Mouse (Mus musculus): ENCODE results near the gene Obox1. TPM values are rescaled to one million over a fixed set of nuclear protein-coding genes. Genes with fewer than 3 reads are reported as not detected.
"Not testable (repeated sequence)": the region's sequence is repeated elsewhere in the genome, so short reads cannot be mapped to it uniquely, and the experiment has no call there.

The Obox1 gene
- not detected in 2 replicates for polyA plus RNA-seq (2015; fragmentation: Nextera tagmentation; extraction: Ambion mirVana)

DNA sequence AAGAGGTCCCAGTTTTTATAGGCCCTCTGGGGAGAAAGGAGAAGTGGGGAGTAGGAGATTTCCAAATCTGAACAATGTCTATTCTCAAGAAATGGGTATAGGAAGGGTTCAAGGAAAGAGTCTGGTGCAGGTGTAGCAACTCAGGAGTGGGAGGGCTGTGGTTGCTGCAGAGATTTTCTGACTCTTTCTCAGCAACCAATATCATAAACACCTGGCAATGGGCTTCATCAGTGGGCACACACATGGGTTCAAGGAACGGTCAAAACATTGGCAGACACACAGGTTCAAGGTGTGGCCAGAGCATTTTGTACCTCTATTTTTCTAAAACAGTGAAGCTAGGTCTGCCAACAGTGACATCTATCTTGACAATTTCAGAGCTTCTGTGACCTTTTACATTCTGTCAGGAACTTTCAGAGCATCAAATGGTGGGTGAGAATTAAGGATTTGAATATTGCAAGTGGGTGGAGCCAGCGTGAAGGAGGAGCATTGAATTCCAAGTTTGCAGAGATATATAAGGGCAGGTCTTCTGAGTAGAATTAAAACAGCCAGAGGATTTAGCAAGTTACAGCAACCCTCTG lies at the start of gene Obox1, which contains the start of gene Obox2:
Gene Obox1, plus strand, starts transcription at position 528 of the 578 bp plus-strand sequence.
Gene Obox2, plus strand, starts transcription at position 301 of the 578 bp plus-strand sequence.
- no CpG with 5 or more reads among the region's 2 CpGs for WGBS
- not testable (repeated sequence) for H3K9me3 ChIP-seq; H3K4me2 ChIP-seq (replicated peaks); H3K27ac ChIP-seq (replicated peaks); H3K27me3 ChIP-seq; H3K4me1 ChIP-seq; H3K4me3 ChIP-seq; ATAC-seq (replicated peaks); H3K36me3 ChIP-seq; H3K9ac ChIP-seq (replicated peaks)

DNA sequence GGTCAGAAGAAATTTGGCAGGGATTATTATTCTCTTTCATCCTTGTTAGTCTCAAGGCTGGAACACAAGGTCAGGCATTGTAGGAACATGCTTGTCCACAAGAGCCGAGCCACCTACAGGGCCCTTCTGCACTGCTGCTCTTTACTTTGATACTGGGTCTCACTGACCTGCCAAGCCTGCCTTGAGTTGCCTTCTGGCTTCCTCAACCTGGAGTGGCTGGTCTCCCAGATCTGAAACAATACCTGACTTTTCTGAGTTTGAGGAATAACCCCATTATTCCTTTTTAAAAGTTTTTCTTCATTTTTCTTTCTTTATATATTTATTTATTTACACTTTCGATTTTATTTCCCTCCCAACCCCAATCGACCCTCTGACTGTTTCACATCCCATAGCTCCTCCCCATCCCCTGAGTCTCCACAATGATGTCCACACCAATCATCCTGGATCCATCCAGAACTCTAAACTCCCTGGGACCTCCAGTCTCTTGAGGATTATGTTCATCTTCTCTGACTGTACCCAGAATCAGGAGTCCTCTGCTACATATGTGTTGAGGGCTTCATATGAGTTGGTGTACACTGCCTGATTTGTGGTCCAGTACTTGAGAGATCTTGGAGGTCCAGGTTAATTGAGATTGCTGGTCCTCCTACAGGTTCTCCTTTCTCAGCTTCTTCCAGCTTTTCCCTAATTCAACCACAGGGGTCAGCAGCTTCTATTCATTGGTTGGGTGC lies 10.6 kb downstream of the Obox1 start:
- not testable (repeated sequence) for H3K27me3 ChIP-seq; H3K4me2 ChIP-seq (replicated peaks); H3K36me3 ChIP-seq; ATAC-seq (replicated peaks); H3K27ac ChIP-seq (replicated peaks); H3K9ac ChIP-seq (replicated peaks); H3K4me3 ChIP-seq; H3K4me1 ChIP-seq
- 66% methylated on average over 3 of the region's 3 CpGs for WGBS
- peaks cover 16% of the 10 kb centered on the region; the same call in 1 of the 2 replicates for H3K9me3 ChIP-seq

DNA sequence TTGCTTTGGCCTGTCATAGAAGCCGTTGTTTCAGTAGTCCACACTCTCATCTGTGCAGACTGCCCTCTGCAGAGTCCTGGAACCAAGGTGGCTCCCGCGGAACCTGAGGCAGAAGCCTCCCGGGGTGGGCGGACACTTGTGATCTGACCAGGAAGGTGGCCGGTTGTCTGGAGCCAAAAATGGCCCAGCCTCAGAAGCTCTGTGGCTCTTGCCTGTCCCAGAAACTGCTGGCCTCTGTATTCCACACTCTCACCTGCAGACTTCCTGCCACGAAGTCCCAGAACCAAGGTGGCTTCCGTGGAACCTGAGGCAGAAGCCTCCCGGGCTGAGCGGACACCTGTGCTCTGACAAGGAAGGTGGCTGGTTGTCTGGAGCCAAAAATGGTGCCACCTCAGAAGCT lies 18.1 kb downstream of the Obox1 start:
- H3K27ac ChIP-seq (replicated peaks); H3K27me3 ChIP-seq; H3K4me1 ChIP-seq; H3K9ac ChIP-seq (replicated peaks); H3K4me3 ChIP-seq; H3K9me3 ChIP-seq; H3K36me3 ChIP-seq; ATAC-seq (replicated peaks); H3K4me2 ChIP-seq (replicated peaks): not testable (repeated sequence)
- WGBS = 92% methylated on average over 10 of the region's 10 CpGs

DNA sequence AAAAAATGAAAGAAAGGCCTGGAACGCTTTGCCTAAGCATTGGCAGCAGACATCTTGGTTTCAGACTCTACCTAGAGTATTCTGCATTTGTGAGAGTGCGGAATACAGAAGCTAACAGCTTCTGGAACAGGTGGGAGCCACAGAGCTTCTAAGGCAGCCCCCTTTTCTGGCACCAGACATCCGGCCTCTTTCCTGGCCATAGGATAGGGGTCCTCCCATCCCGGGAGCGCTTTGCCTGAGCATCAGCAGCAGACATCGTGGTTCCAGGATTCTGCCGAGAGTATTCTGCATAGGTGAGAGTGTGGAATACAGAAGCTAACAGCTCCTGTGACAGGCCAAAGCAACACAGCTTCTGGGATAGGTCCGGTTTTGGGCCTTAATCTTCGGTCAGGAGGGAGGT lies 29.3 kb downstream of the Obox1 start:
- H3K36me3 ChIP-seq; ATAC-seq (replicated peaks); H3K4me1 ChIP-seq; H3K27me3 ChIP-seq; H3K9me3 ChIP-seq; H3K4me2 ChIP-seq (replicated peaks); H3K9ac ChIP-seq (replicated peaks); H3K27ac ChIP-seq (replicated peaks); H3K4me3 ChIP-seq: not testable (repeated sequence)
- 87% methylated on average over 9 of the region's 9 CpGs for WGBS

DNA sequence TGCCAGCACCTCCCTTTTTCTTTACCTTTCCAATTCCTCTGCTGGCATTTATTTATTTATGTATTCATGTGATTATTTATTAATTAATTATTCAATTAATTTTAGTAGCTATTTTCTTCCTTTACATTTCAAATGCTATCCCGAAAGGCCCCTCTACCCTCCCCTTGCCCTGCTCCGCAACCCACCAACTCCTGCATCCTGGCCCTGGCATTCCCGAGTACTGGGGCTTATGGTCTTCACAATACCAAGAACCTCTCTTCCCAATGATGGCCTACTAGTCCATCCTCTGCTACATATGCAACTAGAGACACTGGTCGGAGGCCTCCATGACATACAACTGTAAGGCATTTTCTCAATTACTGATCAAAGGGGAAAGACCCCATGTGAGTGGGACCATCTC lies 36.8 kb downstream of the Obox1 start:
- WGBS = 82% methylated on average over 4 of the region's 4 CpGs

DNA sequence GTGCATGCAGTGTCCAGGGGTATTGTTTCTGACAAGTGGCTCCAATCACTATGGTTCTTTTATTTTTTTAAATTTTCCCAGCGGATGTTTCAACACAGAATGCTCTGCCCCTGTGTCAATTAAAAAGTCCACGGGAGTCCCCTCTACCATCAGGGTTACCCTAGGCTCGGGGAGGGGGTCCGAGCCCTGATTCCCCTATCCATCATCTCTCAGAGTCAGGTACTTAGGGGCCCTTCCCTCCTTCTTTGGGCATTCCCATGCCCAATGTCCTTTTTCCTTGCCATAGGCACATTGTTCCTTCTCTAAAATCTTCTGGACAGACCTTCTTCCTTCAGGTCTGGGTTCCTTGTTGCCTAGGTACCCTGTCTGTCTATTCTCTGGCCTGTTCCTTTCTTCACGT lies 120.7 kb downstream of the Obox1 start:
- H3K9me3 ChIP-seq; H3K9ac ChIP-seq (replicated peaks); H3K27me3 ChIP-seq; H3K4me3 ChIP-seq; H3K27ac ChIP-seq (replicated peaks); H3K36me3 ChIP-seq; H3K4me1 ChIP-seq; ATAC-seq (replicated peaks); H3K4me2 ChIP-seq (replicated peaks): not testable (repeated sequence)
- WGBS = 80% methylated on average over 5 of the region's 5 CpGs

More for the DNA sequence above, 36.8 kb downstream of the Obox1 start:
- H3K36me3 ChIP-seq; ATAC-seq (replicated peaks); H3K9me3 ChIP-seq; H3K9ac ChIP-seq (replicated peaks); H3K4me2 ChIP-seq (replicated peaks); H3K4me3 ChIP-seq; H3K27ac ChIP-seq (replicated peaks); H3K4me1 ChIP-seq; H3K27me3 ChIP-seq: not testable (repeated sequence)

Other genes with a start within 250 kb of the Obox1 start
- gene Obox2, start 227 bp upstream of the Obox1 start, polyA plus RNA-seq (2015; fragmentation: Nextera tagmentation; extraction: Ambion mirVana) = not detected in 2 replicates